Mouse (Mus musculus) hindbrain, embryonic 10.5 days (tissue): ENCODE measurements around the gene Nle1. TPM values are rescaled to one million over a fixed set of nuclear protein-coding genes. Genes with fewer than 3 reads are reported as not detected.
"Not testable (repeated sequence)": the region's sequence is repeated elsewhere in the genome, so short reads cannot be mapped to it uniquely, and the experiment has no call there.

ENCODE experiments used
- DNase-seq: peaks from one replicate; pipeline ENCODE4 v3.0.0-alpha.2; 2017; ENCODE audit warnings: low spot score
- H3K27ac ChIP-seq: fragments of 300-500 bp; sonication (generic); 2 replicates; pipeline ENCODE4 v1.5.1; 2016; ENCODE audit warnings: mild to moderate bottlenecking, moderate library complexity
- H3K27me3 ChIP-seq: fragments of 300-500 bp; sonication (generic); 2 replicates; pipeline ENCODE4 v1.6.1; 2016; ENCODE audit warnings: mild to moderate bottlenecking; ENCODE audit not compliant: poor library complexity, insufficient read depth, severe bottlenecking
- H3K36me3 ChIP-seq: fragments of 300-500 bp; sonication (generic); 2 replicates; pipeline ENCODE4 v1.6.1; 2016; ENCODE audit warnings: mild to moderate bottlenecking, moderate library complexity
- H3K4me1 ChIP-seq: fragments of 300-500 bp; sonication (generic); replicated peaks from 2 replicates; pipeline ENCODE4 v1.6.1; 2016; ENCODE audit warnings: mild to moderate bottlenecking
- H3K4me3 ChIP-seq: fragments of 300-500 bp; sonication (generic); 2 replicates; pipeline ENCODE4 v1.5.1; 2016; ENCODE audit warnings: mild to moderate bottlenecking, moderate library complexity
- H3K9me3 ChIP-seq: fragments of 300-500 bp; sonication (generic); 2 replicates; pipeline ENCODE4 v1.6.1; 2016; ENCODE audit warnings: mild to moderate bottlenecking, moderate library complexity
- WGBS: fragments of 180-500 bp; shearing (Covaris S2); methylation state at CpG from one replicate; pipeline ENCODE4 v1.1.7; 2016; 5-methylcytosine and 5-hydroxymethylcytosine counted together
- polyA plus RNA-seq: library from polyadenylated mRNA; unstranded; fragments of >200 nt; fragmentation: Nextera tagmentation; extraction: Ambion mirVana; gene quantifications from 2 replicates; pipeline ENCODE4 v1.2.1, GENCODE M21; 2016

The Nle1 gene
- polyA plus RNA-seq, 1 experiment from 2014 or later: 37.0 TPM

DNA sequence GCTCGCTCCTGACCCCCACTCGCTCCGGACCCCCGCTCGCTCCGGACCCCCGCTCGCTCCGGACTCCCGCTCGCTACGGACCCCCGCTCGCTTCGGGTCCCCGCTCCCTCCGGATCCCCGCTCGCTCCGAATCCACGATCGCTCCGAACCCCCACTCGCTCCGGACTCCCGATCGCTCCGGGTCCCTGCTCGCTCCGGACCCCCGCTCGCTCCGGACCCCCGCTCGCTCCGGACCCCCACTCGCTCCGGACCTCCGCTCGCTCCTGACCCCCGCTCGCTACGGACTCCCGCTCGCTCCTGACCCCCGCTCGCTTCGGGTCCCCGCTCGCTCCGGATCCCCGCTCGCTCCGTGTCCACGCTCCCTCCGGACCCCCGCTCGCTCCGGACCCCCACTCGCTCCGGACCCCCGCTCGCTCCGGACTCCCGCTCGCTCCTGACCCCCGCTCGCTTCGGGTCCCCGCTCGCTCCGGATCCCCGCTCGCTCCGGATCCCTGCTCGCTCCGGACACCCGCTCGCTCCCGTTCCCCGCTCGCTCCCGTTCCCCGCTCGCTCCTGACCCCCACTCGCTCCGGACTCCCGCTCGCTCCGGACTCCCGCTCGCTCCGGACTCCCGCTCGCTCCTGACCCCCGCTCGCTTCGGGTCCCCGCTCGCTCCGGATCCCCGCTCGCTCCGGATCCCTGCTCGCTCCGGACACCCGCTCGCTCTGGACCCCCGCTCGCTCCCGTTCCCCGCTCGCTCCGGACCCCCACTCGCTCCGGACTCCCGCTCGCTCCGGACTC is 23.6 kb upstream of the Nle1 start:
- H3K9me3 ChIP-seq, H3K27ac ChIP-seq, H3K36me3 ChIP-seq, DNase-seq: not testable (repeated sequence)
- Histone ChIP-seq H3K4me1 (peaks cover 22% of the 10 kb centered on the region), H3K4me3 (peak overlapping the region; percentile 60), H3K27me3 (peaks cover 92% of the 10 kb centered on the region)
- WGBS: under 1% methylated on average over 119 of the region's 119 CpGs

DNA sequence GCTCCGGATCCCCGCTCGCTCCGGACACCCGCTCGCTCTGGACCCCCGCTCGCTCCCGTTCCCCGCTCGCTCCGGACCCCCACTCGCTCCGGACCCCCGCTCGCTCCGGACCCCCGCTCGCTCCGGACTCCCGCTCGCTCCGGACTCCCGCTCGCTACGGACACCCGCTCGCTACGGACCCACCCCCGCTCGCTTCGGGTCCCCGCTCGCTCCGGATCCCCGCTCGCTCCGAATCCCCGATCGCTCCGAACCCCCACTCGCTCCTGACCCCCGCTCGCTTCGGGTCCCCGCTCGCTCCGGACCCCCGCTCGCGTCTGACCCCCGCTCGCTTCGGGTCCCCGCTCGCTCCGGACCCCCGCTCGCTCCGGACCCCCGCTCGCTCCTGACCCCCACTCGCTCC is 22.9 kb upstream of the Nle1 start:
- H3K9me3 ChIP-seq, H3K27ac ChIP-seq, DNase-seq, H3K36me3 ChIP-seq: not testable (repeated sequence)
- under 1% methylated on average over 63 of the region's 63 CpGs for WGBS
- H3K4me1 ChIP-seq: peaks cover 28% of the 10 kb centered on the region
- peak overlapping the region; percentile 60 for H3K4me3 ChIP-seq
- peaks cover 92% of the 10 kb centered on the region for H3K27me3 ChIP-seq

DNA sequence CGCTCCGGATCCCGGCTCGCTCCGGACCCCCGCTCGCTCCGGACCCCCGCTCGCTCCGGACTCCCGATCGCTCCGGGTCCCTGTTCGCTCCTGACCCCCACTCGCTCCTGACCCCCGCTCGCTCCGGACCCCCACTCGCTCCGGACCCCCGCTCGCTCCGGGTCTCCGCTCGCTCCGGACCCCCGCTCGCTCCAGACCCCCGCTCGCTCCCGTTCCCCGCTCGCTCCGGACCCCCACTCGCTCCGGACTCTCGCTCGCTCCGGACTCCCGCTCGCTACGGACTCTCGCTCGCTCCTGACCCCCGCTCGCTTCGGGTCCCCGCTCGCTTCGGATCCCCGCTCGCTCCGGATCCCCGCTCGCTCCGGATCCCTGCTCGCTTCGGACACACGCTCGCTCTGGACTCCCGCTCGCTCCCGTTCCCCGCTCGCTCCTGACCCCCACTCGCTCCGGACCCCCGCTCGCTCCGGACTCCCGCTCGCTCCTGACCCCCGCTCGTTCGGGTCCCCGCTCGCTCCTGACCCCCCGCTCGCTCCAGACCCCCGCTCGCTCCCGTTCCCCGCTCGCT is 22.3 kb upstream of the Nle1 start:
- WGBS: 1% methylated on average over 79 of the region's 85 CpGs

DNA sequence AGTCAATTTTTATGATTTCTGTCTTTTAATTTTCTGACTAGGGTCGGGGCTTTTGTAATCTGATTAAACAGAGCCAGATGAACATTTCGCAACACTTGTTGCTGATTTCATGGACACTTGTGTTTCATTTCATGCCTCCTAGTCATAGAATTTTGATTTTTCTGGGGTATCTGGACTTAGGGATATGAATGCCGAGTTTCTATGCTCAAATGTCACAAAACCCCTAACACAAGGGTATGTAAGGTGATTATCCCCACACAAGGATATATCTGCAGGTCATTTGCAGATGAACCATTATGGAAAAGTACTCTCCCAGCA is 21.4 kb upstream of the Nle1 start:
- Histone ChIP-seq H3K36me3 (no peaks in the 10 kb centered on the region), H3K4me3 (no peak overlapping the region; the same call in 1 of the 2 replicates), H3K27me3 (peaks cover 89% of the 10 kb centered on the region), H3K27ac (no peak overlapping the region), H3K4me1 (peaks cover 32% of the 10 kb centered on the region), H3K9me3 (no peaks in the 10 kb centered on the region)
- 59% methylated on average over 3 of the region's 3 CpGs for WGBS
- no peak for DNase-seq

More for the DNA sequence above, 22.3 kb upstream of the Nle1 start:
- peak overlapping the region; percentile 60 for H3K4me3 ChIP-seq
- H3K36me3 ChIP-seq, H3K9me3 ChIP-seq, H3K27ac ChIP-seq, DNase-seq: not testable (repeated sequence)
- peaks cover 32% of the 10 kb centered on the region for H3K4me1 ChIP-seq
- peaks cover 92% of the 10 kb centered on the region for H3K27me3 ChIP-seq

- H3K4me3 ChIP-seq: no peak overlapping the region
- H3K36me3 ChIP-seq: no peaks in the 10 kb centered on the region
- no peaks in the 10 kb centered on the region for H3K9me3 ChIP-seq
- no peak overlapping the region for H3K27ac ChIP-seq
- H3K27me3 ChIP-seq: peaks cover 84% of the 10 kb centered on the region
- H3K4me1 ChIP-seq: peaks cover 32% of the 10 kb centered on the region
- DNase-seq: no peak
- WGBS: 29% methylated on average over 20 of the region's 20 CpGs
Measured at GRCm38 (mm10) chr11:82928897-82929632, 20.9 kb upstream of the Nle1 start.

GRCm38 (mm10) chr11:82923910-82924309 is 15.7 kb upstream of the Nle1 start:
- not testable (repeated sequence) for H3K36me3 ChIP-seq, H3K27ac ChIP-seq, H3K4me3 ChIP-seq, DNase-seq, H3K9me3 ChIP-seq, H3K4me1 ChIP-seq
- WGBS: 94% methylated on average over 6 of the region's 6 CpGs
- peaks cover 69% of the 10 kb centered on the region for H3K27me3 ChIP-seq

- Histone ChIP-seq H3K4me3 (no peak overlapping the region), H3K4me1 (peaks cover 9% of the 10 kb centered on the region; the same call in 1 of the 2 replicates), H3K9me3 (no peaks in the 10 kb centered on the region), H3K27me3 (peaks cover 47% of the 10 kb centered on the region), H3K27ac (no peak overlapping the region), H3K36me3 (no peaks in the 10 kb centered on the region)
- WGBS: 72% methylated on average over 4 of the region's 4 CpGs
- no peak for DNase-seq
Measured at GRCm38 (mm10) chr11:82921691-82922090, 13.5 kb upstream of the Nle1 start.

GRCm38 (mm10) chr11:82920768-82921167 is 12.6 kb upstream of the Nle1 start:
- H3K9me3 ChIP-seq: no peaks in the 10 kb centered on the region
- H3K4me3 ChIP-seq: no peak overlapping the region
- WGBS: 60% methylated on average over 10 of the region's 10 CpGs
- H3K36me3 ChIP-seq: no peaks in the 10 kb centered on the region
- H3K4me1 ChIP-seq: peaks cover under 1% of the 10 kb centered on the region; the same call in 1 of the 2 replicates
- no peak overlapping the region for H3K27ac ChIP-seq
- H3K27me3 ChIP-seq: peaks cover 38% of the 10 kb centered on the region
- no peak for DNase-seq

GRCm38 (mm10) chr11:82914711-82915352 is 6.6 kb upstream of the Nle1 start:
- DNase-seq: peak; percentile 86
- Histone ChIP-seq H3K27me3 (peaks cover 32% of the 10 kb centered on the region), H3K36me3 (no peaks in the 10 kb centered on the region), H3K4me3 (peak overlapping the region; percentile 35), H3K4me1 (no peaks in the 10 kb centered on the region), H3K27ac (no peak overlapping the region), H3K9me3 (no peaks in the 10 kb centered on the region)
- WGBS: 10% methylated on average over 16 of the region's 16 CpGs

DNA sequence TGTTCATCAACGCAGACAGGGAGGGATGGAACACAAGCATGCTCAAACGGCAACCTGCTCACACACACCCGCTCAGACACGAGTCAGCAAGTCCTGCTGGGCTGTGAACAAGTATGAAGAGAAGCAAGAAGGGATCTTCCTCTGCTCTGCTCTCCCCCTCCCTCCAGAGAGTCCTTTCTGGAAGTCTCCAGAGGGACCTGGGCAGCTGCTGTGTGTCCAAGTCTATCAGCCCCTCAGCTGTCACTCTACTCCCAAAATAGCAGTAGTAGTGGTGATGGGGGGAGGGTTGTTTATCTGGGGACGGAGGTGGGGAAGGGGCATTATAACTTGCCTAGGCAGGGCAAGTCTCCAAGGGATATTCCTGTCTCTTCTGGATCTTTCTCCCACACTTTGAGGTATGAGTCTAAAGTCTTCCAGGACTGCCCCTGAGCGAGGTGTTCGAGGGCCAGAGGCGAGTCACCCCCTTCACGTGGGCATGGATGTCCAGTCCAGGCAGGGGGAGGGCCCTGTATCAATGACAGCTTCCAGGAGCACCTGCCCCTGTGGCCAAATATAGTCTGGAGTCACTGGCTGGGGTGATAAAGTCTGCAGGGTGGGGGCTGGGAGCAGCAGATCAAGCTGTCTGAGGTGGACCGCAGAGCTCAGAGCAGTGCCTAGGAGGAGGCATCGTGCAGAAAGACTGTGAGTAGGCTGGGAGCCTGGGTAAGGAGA is 2.6 kb upstream of the Nle1 start:
- no peak for DNase-seq
- Histone ChIP-seq H3K27me3 (peaks cover 30% of the 10 kb centered on the region), H3K9me3 (no peaks in the 10 kb centered on the region), H3K4me1 (peaks cover 14% of the 10 kb centered on the region), H3K4me3 (no peak overlapping the region), H3K36me3 (peaks cover 10% of the 10 kb centered on the region), H3K27ac (no peak overlapping the region)
- WGBS: 81% methylated on average over 11 of the region's 11 CpGs

GRCm38 (mm10) chr11:82910250-82910649 is 2.0 kb upstream of the Nle1 start, which contains the start of gene Unc45b:
Gene Unc45b, plus strand, starts transcription at chr11:82910550.
- Histone ChIP-seq H3K27me3 (peaks cover 30% of the 10 kb centered on the region), H3K4me3 (no peak within 1 kb of the TSS), H3K9me3 (no peaks in the 10 kb centered on the region), H3K36me3 (peaks cover 16% of the 10 kb centered on the region), H3K27ac (no peak within 1 kb of the TSS), H3K4me1 (peaks cover 14% of the 10 kb centered on the region)
- DNase-seq: no peak
- 91% methylated on average over 4 of the region's 4 CpGs for WGBS

DNA sequence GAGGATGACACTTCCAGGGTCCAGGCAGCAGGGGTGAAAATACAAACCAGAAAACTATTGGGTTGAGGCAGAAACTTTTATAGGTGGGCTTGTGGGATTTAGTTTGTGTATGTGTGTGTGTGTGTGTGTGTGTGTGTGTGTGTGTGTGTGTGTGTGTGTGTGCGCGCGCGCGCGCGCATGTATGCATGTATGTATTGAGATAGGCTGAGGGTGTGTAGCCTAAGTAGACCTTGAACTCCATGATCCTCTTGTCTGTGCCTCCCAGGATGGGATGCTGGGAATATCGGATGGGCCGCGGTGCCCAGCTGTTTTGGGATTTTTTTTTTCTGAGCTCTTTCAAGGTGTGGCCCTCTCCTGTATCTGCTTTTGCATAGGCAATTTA is 388 bp upstream of the Nle1 start:
- Histone ChIP-seq H3K4me3 (peak overlapping the region; percentile 90), H3K27ac (peak overlapping the region; percentile 89), H3K4me1 (peaks cover 14% of the 10 kb centered on the region), H3K27me3 (peaks cover 20% of the 10 kb centered on the region), H3K36me3 (peaks cover 32% of the 10 kb centered on the region), H3K9me3 (no peaks in the 10 kb centered on the region)
- no peak for DNase-seq
- WGBS: 60% methylated on average over 10 of the region's 10 CpGs
